Comparison of ENCODE assay signal across 13 mouse cellular contexts in the genomic region with DNA sequence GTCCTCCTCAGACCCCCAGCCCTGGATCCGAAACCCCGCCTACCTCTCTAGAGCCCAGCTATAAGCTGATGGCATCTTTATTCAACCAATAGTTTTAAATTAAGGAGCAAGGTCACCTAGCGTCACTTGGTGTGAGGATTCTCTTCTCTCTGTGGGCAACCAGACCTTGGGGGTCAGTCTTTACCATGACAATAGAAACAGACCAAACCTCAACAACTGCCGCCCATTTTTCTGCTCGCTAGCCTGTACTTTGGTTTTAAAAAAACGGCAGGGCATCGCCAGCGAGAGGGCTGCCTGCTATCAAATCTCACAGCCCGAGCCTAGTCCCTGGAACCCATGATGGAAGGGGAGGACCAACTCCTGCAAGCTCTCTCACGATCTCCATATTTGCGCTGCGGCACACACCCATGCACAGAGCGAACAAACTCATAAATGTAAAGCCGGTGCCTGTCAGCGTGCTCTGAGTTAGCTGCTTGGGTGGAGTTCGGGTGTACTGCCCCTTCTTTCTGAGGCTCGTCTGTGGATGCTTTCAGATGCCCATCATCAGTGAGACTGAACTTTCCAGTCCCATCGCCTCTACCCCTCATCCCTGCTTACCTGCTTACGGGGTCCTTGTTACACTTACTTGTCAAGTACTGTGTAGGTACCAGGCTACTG. TPM values are rescaled to one million over a fixed set of nuclear protein-coding genes. Genes with fewer than 3 reads are reported as not detected.
DNase-seq lines count a peak whose midpoint lies in the region; ATAC-seq and TF ChIP-seq lines count a peak whose summit lies in the region.
"Had no signal": no experiment of that assay in that cellular context is flagged by ENCODE, and none has a peak within 500 bp of the region (broad histone marks: within the 10 kb centered on the region; RNA-seq: fewer than 3 reads in every experiment).

No protein-coding gene starts in this region.

- no peak for TF ChIP-seq CTCF in layer of hippocampus, adult 2 months (conservative IDR thresholded peaks at IDR 0.05)

- H3K4me1 ChIP-seq in forebrain, embryonic 13.5 days, result peaks cover 41% of the 10 kb centered on the region
- peaks cover 51% of the 10 kb centered on the region for H3K4me1 ChIP-seq in midbrain, embryonic 13.5 days (replicated peaks)
- H3K4me1 ChIP-seq: liver, embryonic 15.5 days had no signal

- no peak for DNase-seq in layer of hippocampus, adult 2 months (ENCODE audit: low spot score in 2 of 2)
- no peak for DNase-seq in layer of hippocampus, adult 8-10 months (ENCODE audit: low spot score in 2 of 2)
- peak; percentile 69 for DNase-seq in R1 (ENCODE audit: low read depth, low spot score)
- DNase-seq in urinary bladder, adult 2 months (ENCODE audit: low spot score), result no peak
- DNase-seq in adrenal gland, adult 18-20 months (ENCODE audit: low spot score in 2 of 2), result no peak
- DNase-seq: heart, postnatal 10 days; right cerebral cortex, postnatal 4 days; thymus, postnatal 25 days had no signal

- H3K36me3 ChIP-seq in forebrain, embryonic 13.5 days (ENCODE audit: poor library complexity, severe bottlenecking), result 0 out of 2 replicates have a peak, but pooled peaks cover 4% of the 10 kb centered on the region
- peaks cover 9% of the 10 kb centered on the region for H3K36me3 ChIP-seq in midbrain, embryonic 13.5 days
- H3K36me3 ChIP-seq: liver, embryonic 15.5 days had no signal

- no peaks in the 10 kb centered on the region for H3K9me3 ChIP-seq in forebrain, embryonic 13.5 days (replicated peaks)
- no peaks in the 10 kb centered on the region; the same call in 1 of the 2 replicates for H3K9me3 ChIP-seq in midbrain, embryonic 13.5 days
- H3K9me3 ChIP-seq: liver, embryonic 15.5 days had no signal

- no peak overlapping the region for H3K4me3 ChIP-seq in layer of hippocampus, adult 2 months
- H3K4me3 ChIP-seq in forebrain, embryonic 13.5 days, result 0 out of 2 replicates have a peak overlapping the region, but pooled peaks have one; percentile 4
- H3K4me3 ChIP-seq in midbrain, embryonic 13.5 days (replicated peaks), result peak overlapping the region; percentile 17; the same call in 1 of the 2 replicates
- H3K4me3 ChIP-seq: liver, embryonic 15.5 days had no signal

- H3K9ac ChIP-seq in forebrain, embryonic 13.5 days, result 0 out of 2 replicates have a peak overlapping the region, but pooled peaks have one; percentile 6
- 0 out of 2 replicates have a peak overlapping the region, but pooled peaks have one; percentile 12 for H3K9ac ChIP-seq in midbrain, embryonic 13.5 days (replicated peaks)
- H3K9ac ChIP-seq: liver, embryonic 15.5 days had no signal

- peaks cover 33% of the 10 kb centered on the region for H3K27me3 ChIP-seq in forebrain, embryonic 13.5 days
- H3K27me3 ChIP-seq in midbrain, embryonic 13.5 days, result peaks cover 15% of the 10 kb centered on the region

- H3K27ac ChIP-seq in layer of hippocampus, adult 2 months, result peak overlapping the region; percentile 23; the same call in 1 of the 2 replicates
- no peak overlapping the region for H3K27ac ChIP-seq in forebrain, embryonic 13.5 days
- H3K27ac ChIP-seq in midbrain, embryonic 13.5 days, result no peak overlapping the region
- H3K27ac ChIP-seq: liver, embryonic 15.5 days had no signal

- ATAC-seq in forebrain, embryonic 13.5 days, result no peak
- ATAC-seq in midbrain, embryonic 13.5 days, result no peak
- ATAC-seq: intestine, postnatal 0 days had no signal

- peak overlapping the region; percentile 44 for H3K4me2 ChIP-seq in forebrain, embryonic 13.5 days
- peak overlapping the region; percentile 35 for H3K4me2 ChIP-seq in midbrain, embryonic 13.5 days (replicated peaks)
- H3K4me2 ChIP-seq: liver, embryonic 15.5 days had no signal

- 14% methylated on average over 19 of the region's 19 CpGs for WGBS in forebrain, embryonic 13.5 days
- 7% methylated on average over 19 of the region's 19 CpGs for WGBS in midbrain, embryonic 13.5 days

RNA-seq across cellular contexts. Expression of gene Smim12, which starts 19.0 kb away (rescaled TPM):
- 10 to 100 TPM; 48.5 to 55.1 TPM for total RNA-seq in layer of hippocampus, adult 2 months (2021)
- total RNA-seq in layer of hippocampus, adult 8-10 months (2022), result 10 to 100 TPM; 53.6 to 54.6 (median 54.1) TPM
- 50.4 and 51.3 TPM in 2 replicates for polyA plus RNA-seq in forebrain, embryonic 13.5 days (2015; fragmentation: Nextera tagmentation; extraction: Ambion mirVana)
- 45.1 and 48.0 TPM in 2 replicates for polyA plus RNA-seq in midbrain, embryonic 13.5 days (2015; fragmentation: Nextera tagmentation; extraction: Ambion mirVana)
- polyA plus RNA-seq in urinary bladder, adult 2 months (2012; rRNA removed), result 49.8 and 54.0 TPM in 2 replicates
- total RNA-seq in adrenal gland, adult 18-20 months (2021), result 10 to 100 TPM; 50.9 to 54.2 TPM

RNA-seq across cellular contexts. Expression of gene Dlgap3, which starts 55.6 kb away (rescaled TPM):
- 100 to 1,000 TPM; 283 to 292 TPM for total RNA-seq in layer of hippocampus, adult 2 months (2021)
- total RNA-seq in layer of hippocampus, adult 8-10 months (2022), result 100 to 1,000 TPM; 229 to 253 (median 243) TPM
- 4.9 and 5.4 TPM in 2 replicates for polyA plus RNA-seq in forebrain, embryonic 13.5 days (2015; fragmentation: Nextera tagmentation; extraction: Ambion mirVana)
- polyA plus RNA-seq in midbrain, embryonic 13.5 days (2015; fragmentation: Nextera tagmentation; extraction: Ambion mirVana), result 7.2 and 10.1 TPM in 2 replicates
- polyA plus RNA-seq in urinary bladder, adult 2 months (2012; rRNA removed), result 0.16 and 0.18 TPM in 2 replicates
- total RNA-seq in adrenal gland, adult 18-20 months (2021), result 1 to 10 TPM; 4.9 to 6.1 TPM
- total RNA-seq: monocyte, adult 5-6 weeks had no signal

Comparison
In these comparisons a context has a peak if more than half of its experiments do, and no peak if none do; other contexts are left out.
1. RNA of gene Dlgap3, which starts 55.6 kb away (total RNA-seq): 283 to 292 TPM in layer of hippocampus, adult 2 months and 229 to 253 TPM in layer of hippocampus, adult 8-10 months; 4.9 to 6.1 TPM in adrenal gland, adult 18-20 months; every median in the first group is over 10 times any median in the second.